Mouse (Mus musculus): ENCODE measurements at regions not wholly inside any gene's neighbourhood (a gene's known extent, or its start where the extent isn't known, plus 50 kb on each side); places are given as distances from the start of the nearest gene placed in this dataset.

DNA sequence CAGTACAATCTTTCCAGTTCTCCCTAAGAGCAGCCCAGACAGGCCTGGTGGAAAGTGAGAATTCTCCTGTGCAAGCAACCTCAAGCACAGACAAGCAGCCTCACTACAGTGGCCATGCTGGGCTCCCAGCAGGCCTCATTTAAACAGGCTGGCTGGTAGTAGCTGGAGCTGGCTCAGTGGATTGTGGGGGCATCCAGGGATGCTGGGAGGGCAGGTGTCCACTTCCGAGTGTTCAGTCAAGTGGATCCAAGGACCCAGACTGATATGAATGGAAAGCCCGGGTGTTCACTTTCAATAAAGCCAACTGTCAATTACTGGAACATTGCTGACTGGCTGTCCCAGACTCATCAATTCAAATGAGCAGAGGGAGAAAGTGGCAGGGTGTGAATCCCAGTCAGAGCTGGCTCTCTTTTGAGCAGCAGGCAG is 77.2 kb upstream of the Cxcr4 start:
- DNase-seq: no peak

GRCm38 (mm10) chr1:128668718-128669117 is 76.6 kb upstream of the Cxcr4 start:
- no peak for DNase-seq

- DNase-seq: peak; percentile 35
These were observed 75.1 kb upstream of the Cxcr4 start for GRCm38 (mm10) chr1:128667121-128667762.

DNA sequence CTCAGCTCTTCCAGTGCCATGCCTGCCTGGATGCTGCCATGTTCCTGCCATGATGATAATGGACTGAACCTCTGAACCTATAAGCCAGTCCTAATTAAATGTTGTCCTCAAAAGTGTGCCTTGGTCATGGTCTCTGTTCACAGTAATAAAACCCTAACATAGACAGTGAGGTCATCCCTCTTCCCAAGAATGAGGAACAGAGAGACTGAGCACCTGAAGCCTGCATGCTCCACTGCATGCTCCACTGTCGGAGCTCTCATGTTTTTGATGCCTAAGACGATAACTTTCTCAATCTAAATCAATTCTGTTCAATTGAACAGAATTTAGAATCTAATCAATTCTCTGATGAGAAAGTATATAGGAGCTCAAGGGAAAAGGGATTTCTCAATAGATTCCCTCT is 71.1 kb upstream of the Cxcr4 start:
- no peak for DNase-seq

- DNase-seq: no peak
These were observed 67.8 kb upstream of the Cxcr4 start for GRCm38 (mm10) chr1:128659857-128660256.

GRCm38 (mm10) chr1:128658802-128659201 is 66.7 kb upstream of the Cxcr4 start:
- no peak for DNase-seq

GRCm38 (mm10) chr1:128654099-128654862 is 62.2 kb upstream of the Cxcr4 start:
- no peak for DNase-seq

DNA sequence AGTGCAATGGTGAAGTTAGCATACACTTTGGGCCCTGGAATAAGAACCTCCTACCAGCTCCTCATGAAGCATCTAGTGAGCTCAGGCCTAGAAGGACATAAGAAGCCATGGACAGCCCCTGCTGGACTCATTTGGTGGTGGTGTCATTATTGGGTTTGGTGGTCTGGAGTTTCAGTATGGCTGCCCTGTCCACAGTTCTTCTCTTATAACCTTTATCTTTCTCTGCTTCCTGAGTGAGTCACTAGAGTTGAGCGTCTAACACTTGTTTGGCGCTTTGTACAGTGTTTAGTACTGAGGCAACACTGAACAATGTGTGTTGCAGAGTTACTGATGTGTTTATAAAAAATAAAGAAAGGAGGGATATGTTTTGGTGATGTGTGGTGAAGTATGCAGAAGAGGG is 58.5 kb upstream of the Cxcr4 start:
- no peak for DNase-seq

GRCm38 (mm10) chr1:128649490-128650178 is 57.5 kb upstream of the Cxcr4 start:
- no peak for DNase-seq

- DNase-seq: no peak
These were observed 51.3 kb upstream of the Cxcr4 start for GRCm38 (mm10) chr1:128643316-128643776.

DNA sequence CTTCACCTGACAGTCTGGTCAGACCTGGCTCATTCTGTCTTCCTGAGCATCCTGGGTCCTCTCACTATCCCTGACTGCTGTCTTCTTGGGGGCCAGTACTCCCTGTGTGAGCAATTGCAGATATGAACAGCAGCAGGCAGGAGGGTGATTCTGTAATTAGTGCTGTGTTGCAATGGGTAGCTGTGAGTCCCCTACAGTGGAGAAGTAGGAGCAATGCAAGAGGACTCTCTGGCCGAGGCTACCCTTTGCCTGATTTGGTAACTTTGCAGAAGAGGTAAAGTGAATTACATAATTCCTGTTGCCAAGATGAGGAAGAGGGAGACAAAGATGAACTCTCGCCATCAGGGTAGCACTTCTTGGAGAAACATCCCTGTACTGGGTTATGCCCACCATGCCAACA is 50.1 kb upstream of the Cxcr4 start:
- no peak for DNase-seq

All from thymus, postnatal 4 days (tissue).